Mouse (Mus musculus) T-helper 2 cell (primary cell): ENCODE measurements at regions not wholly inside any gene's neighbourhood (a gene's known extent, or its start where the extent isn't known, plus 50 kb on each side); places are given as distances from the start of the nearest gene placed in this dataset.

Experiments used
- in situ Hi-C: fragments of 300-600 bp; cut with MboI, MseI; formaldehyde crosslinking; loops from one replicate; pipeline ENCODE4 v1.15.1; 2025; ENCODE audit warnings: high pct_unique_total_duplicates

GRCm38 (mm10) chr19:32939692-32940091 lies 182.4 kb downstream of the Pten start:
- in situ Hi-C loops = no loop called here

DNA sequence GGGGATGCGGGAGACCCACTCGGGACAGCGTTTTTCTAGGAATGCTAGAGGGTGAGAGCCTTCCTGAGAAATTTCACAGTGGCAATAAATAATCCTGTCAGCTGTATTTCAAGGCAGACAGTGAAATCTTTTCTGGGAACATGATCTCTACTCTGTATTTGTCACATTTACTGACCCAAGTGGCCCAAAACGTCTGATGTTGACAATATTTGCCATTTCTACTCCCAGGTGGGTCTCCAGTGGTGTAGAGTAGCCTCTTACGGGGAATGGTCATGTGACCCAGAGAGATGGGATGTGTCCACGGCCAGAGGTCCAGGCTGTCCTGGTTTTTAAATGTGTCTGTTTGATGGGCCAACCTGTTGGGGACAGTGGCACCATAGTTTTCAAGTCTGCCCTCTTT lies 183.5 kb downstream of the Pten start:
- in situ Hi-C loops = no loop called here

- in situ Hi-C loops = no loop called here
Measured at GRCm38 (mm10) chr19:32943594-32944230, 186.4 kb downstream of the Pten start.

- in situ Hi-C loops = no loop called here
Measured at GRCm38 (mm10) chr19:32947081-32947855, 190.0 kb downstream of the Pten start.

DNA sequence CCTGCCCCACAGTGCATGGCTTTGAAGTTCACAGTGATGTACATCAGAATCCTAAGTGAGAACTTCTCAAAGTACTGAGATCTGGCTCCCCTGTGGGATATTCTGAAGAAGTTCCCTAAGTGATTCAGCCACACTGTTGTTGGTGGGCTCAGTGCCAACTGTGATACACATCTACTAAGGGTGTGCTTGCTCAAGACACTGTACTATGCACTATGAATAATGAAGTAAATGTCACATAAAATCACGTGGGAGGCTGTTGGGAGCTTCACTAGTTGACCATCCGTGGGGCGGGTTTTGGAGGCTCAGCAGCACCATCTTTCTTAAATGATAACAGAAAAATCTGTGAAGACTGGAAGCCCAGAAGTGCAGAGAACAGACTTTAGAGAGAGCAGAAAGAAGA lies 193.0 kb downstream of the Pten start:
- in situ Hi-C loops = no loop called here

GRCm38 (mm10) chr19:32950794-32951193 lies 193.5 kb downstream of the Pten start:
- in situ Hi-C loops = no loop called here

- in situ Hi-C loops = no loop called here
Measured at GRCm38 (mm10) chr19:32952425-32952824, 195.1 kb downstream of the Pten start.

- in situ Hi-C loops = no loop called here
Measured at GRCm38 (mm10) chr19:32952928-32953687, 195.8 kb downstream of the Pten start.

DNA sequence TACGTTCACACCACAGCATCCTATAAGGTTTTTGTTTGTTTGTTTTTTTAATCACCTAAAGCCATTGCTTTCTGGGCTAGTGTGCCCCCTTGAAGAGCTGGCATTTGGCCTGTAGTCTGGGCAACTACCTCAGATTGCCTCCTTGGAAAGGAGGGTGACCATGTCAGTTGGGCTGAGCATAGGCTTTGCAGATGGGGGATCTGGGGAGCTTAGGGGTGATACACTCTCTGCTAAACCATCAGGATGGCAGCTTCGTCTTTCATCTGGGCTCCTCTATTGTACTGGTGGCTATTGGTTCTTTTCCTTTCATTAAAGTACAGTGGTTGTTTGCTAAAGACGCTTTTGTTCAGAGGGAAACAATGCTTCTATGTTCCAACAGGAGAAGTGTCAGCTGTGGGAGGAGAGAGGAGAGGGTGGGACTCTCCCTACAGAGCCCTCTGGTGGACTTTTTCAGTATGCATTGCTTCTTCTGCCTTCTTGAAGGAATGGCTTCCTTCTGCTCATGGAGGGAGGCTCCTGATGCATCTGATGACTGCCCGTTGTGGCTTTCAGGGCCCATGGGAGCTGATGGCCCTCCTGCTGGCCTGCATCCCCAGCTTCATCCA lies 196.8 kb downstream of the Pten start:
- in situ Hi-C loops = no loop called here

DNA sequence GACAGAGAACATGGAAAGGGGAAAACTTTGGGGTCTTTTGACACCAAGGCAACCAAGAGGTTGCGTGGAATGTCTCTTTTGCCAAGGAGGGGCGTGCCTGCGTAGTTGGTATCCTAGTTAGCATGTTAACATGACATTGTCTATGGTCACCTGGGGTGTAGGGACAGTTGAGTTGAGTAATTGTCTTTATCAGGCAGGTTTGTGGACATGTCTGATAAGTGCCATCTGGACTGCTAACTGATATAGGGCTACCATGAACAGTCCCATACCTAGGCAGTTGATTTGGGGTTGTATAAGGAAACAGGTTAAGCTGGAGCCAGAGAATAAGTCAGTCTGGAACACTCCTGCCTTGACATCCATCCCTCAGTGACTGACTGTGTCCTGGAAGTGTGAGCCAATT lies 197.6 kb downstream of the Pten start:
- in situ Hi-C loops = no loop called here

DNA sequence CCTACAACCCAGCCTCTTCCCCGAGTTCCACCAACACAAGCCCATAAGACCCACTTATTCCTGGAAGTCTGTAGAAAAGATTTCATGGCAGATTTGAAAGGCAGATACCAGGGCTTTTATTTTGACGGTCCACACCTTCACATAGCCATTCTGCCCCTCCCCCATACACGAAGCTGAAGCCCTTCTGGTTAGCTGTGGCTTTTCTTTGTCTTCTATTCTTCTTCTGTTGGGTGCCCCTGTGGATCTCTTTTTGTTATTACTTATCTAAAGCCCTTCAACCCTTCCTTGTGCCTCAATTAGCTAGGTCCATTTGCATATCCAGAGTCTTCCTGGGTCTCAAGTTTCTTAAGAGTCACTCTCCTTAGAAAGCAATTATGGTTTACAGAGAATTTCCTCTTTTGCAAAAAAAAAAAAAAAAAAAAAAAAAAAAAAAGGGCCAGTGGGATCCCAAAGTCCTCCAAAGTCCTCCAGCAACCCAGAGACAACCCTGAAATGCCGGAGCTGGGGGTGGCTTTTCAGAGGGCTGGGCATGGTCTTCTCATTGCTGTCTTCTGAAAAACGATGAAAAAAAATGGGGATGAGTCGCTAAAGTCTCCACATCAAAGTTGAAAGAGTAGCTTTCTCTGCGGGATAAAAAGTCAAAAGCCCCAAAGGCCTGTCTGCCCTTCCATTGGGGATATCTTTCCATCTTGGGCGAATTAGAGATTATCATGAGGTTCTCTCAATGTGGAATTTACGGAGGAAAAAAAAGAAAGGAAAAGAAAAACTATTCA lies 199.0 kb downstream of the Pten start:
- in situ Hi-C loops = no loop called here

GRCm38 (mm10) chr19:32956916-32957558 lies 199.7 kb downstream of the Pten start:
- in situ Hi-C loops = no loop called here

- in situ Hi-C loops = no loop called here
Measured at GRCm38 (mm10) chr19:32958276-32958675, 201.0 kb downstream of the Pten start.

DNA sequence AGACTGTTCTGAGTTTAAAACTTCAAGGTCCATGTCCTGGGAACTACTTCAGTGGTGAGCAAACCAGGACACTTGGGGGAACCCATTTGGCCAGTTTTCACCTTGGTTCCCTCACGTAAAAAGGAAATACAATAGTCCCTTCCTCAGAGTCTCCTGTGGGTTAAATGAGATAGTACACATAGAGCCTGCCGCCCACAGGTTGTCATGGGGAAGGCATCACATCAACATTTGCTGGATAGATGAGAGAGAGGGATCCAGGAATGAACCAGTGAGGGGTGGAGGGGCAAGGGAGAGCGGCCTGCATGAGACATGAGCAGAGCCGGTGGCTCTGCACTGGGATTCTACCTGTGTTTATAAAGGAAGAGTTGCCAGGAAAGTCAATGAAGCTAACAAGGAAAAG lies 201.5 kb downstream of the Pten start:
- in situ Hi-C loops = no loop called here

DNA sequence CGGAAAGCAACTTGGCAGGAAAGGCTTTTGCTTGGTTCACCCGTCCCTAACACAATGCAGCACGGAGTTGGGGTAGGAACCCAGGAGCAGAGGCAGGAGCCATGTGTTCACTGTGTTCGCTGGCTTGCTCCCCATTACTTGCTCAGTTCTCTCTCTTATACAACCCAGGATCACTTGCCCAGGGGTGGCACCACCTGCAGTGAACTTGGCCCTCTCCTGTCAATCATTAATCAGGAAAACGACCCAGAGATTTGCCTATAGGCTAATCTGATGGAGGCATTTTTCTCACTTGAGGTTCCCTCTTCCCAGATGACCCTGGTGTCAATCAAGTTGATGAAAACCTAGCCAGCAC lies 202.5 kb downstream of the Pten start:
- in situ Hi-C loops = no loop called here

GRCm38 (mm10) chr19:32960196-32960947 lies 203.1 kb downstream of the Pten start:
- in situ Hi-C loops = no loop called here

- in situ Hi-C loops = no loop called here
Measured at GRCm38 (mm10) chr19:32961525-32961924, 204.2 kb downstream of the Pten start.

DNA sequence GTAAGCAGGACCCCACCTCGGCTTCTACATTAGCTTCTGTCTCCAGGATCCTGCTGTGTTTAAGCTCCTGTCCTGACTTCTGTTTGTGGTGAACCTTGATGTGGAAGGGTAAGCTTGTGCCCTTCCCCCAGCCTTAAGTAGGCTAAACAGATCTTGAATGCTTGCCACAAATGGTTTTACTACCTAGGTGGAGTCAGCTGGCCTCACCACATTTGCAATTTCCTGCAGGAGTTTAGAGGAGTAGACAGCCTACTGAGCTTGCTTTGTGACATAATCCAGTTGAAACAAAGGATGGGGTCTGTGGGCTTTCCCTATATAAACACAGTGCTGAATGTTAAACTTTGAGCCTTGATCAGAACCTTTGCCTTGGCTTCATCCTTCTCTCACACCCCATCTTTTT lies 206.7 kb downstream of the Pten start:
- in situ Hi-C loops = no loop called here

- in situ Hi-C loops = no loop called here
Measured at GRCm38 (mm10) chr19:32965488-32965887, 208.2 kb downstream of the Pten start.

DNA sequence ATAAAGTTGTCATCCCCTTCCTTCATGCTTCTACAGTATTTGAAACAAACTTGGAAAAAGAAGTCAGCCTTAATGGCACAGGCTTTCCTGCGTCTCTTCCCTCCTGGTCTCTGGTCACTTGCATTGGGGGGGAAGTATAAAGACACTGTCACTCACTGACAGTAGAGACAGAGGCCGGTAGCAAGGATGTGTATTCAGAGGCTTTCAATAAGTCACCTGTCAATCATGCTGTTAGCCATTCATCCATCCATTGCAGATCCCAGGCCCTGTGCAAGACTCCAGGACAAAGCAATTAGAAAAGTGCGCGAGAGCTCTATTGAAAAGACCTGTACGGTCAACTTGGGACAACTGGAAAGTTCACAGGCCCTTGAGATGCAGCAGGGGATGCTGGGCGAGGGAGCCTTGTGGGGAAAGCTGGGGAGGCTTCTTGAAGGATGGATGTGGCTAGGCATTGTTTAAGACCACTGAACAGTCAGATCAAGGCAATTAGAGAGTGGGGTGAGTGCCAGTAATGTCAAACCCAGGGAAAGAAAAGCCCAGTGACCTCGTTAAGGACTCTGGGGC lies 212.0 kb downstream of the Pten start:
- in situ Hi-C loops = no loop called here
